Mouse (Mus musculus): ENCODE data around the gene Tmc6.

Tmc6 gene

GRCm38 (mm10) chr11:117749414-117749813 lies 32.6 kb downstream of the Tmc6 start:
- DNase-seq: no peak

GRCm38 (mm10) chr11:117748628-117749027 lies 33.4 kb downstream of the Tmc6 start:
- DNase-seq: no peak

GRCm38 (mm10) chr11:117743454-117744030 lies 38.5 kb downstream of the Tmc6 start:
- DNase-seq: no peak

- no peak for DNase-seq
These were observed 39.3 kb downstream of the Tmc6 start for GRCm38 (mm10) chr11:117742715-117743114.

DNA sequence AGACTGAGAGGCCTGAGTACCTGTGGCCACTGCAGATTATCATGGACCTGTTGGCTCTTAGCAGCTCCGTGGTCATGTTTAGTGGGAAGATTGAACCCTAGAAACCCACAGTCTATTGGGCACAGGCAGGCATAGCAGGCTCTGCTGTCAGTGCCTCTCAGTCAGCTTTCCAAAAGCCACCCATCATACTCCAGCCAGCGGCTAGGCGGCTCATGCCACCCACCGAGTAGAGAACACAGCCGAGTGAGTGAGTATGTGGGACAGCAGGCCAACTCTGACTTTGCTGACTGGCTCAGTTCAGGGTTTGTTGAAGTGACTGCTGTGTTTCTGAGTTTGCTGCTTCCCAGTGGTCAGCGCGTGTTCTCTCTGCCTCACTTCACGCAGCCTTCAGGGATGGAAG lies 39.8 kb downstream of the Tmc6 start:
- no peak for DNase-seq

- DNase-seq: no peak
These were observed 40.9 kb downstream of the Tmc6 start for GRCm38 (mm10) chr11:117741128-117741527.

DNA sequence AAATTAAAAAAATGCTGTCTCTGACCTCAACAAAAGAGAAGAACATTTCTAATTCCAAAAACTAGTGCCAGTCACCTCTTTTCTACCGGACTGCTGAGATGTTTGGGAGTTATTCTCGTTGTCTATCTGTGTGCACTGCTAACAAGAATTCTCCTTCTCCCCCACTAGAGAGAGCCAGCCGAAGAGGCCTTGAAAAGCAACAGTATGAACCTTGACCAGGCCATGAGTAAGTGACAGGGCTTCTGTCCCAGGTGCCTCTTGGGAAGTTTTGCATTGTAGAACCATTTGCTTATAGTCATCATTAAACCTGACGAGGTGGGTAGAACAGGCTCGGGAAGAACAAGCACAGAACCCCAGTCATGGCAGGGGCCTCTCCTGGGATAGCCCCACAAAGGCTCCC lies 43.9 kb downstream of the Tmc6 start:
- DNase-seq: no peak

GRCm38 (mm10) chr11:117736037-117736689 lies 45.8 kb downstream of the Tmc6 start:
- no peak for DNase-seq

DNA sequence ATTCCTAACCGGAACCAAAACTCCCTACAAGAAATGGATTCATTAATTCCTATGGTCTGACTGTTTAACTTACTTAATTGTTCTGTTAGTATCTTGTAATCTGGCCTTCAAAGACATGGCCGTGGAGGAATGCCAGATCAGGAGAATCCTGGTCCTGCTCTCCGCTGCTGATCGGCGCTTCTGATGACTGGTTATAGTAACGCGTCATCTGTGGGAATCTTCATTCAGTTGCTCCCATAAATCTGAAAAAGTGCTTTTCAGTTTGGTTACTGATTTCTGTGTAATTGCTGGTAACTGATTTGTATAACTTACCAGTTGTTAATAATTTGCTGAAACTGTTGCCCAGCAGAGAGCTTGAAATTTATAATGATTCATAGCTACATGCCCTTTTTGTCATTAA lies 50.5 kb downstream of the Tmc6 start:
- no peak for DNase-seq

GRCm38 (mm10) chr11:117730490-117730838 lies 51.5 kb downstream of the Tmc6 start:
- DNase-seq: no peak

- no peak for DNase-seq
These were observed 52.1 kb downstream of the Tmc6 start for GRCm38 (mm10) chr11:117729798-117730489.

GRCm38 (mm10) chr11:117729341-117729740 lies 52.7 kb downstream of the Tmc6 start:
- DNase-seq: peak; percentile 28

GRCm38 (mm10) chr11:117728841-117729240 lies 53.2 kb downstream of the Tmc6 start:
- peak; percentile 49 for DNase-seq

GRCm38 (mm10) chr11:117728245-117728644 lies 53.8 kb downstream of the Tmc6 start:
- DNase-seq: no peak

DNA sequence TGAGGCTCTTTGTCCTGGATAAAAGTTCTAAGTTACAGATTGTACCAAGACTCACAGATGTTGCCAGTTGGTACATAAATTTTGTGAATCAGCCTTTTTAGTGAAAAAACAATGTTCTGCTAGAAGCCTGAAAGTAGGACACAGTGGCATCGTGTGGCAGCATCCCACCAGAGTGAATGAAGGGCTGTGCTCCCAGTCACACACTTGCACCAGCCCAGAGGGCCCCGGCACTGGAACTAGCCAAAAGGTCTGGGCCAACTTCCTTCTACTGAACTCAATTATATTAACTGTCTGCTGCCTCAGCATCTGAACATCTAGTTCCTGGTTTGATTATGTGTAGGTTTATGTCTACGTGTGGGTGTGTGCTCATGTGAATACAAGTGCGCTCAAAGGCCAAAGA lies 55.0 kb downstream of the Tmc6 start:
- DNase-seq: no peak

DNA sequence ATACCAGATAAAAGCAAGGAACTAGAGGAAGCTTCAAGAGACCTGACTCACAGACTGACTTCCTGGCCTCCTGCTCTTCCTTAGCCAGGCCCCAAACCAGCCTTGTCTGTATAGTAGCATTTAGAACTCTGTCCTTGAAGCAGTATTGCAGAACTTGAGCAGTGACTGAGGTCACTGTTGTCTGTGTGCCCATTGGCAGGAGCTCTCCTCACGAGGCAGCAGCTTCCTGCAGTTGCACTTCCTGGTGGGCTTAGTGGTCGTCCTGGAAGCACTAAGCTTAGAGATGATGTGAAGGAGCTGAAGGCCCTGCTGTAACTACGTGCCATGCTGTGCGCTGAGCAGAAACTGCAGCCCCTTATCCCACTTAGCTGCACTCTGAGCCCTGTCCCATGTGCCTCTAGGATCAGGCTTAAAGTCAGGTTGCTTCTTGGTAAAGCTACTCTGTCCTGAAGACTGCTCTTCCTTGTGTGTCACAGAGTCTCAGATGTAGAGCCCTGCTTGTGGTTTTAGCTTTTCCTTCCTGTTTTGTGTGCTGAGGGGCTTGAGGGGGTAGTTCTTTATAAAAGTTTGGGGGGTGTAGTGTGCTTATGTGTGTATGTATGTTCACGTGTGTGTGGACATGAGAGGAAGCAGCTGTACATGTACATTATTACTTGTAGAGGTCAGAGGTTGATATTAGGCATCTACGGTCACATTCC lies 57.2 kb downstream of the Tmc6 start:
- no peak for DNase-seq

GRCm38 (mm10) chr11:117718838-117719237 lies 63.2 kb downstream of the Tmc6 start:
- no peak for DNase-seq
